Mouse (Mus musculus) heart, embryonic 15.5 days (tissue): ENCODE data around the gene Apol9b. TPM values are rescaled to one million over a fixed set of nuclear protein-coding genes. Genes with fewer than 3 reads are reported as not detected.

ENCODE experiments used
- ATAC-seq: fragments of 200-750 bp; cut with Nextera tagmentation; replicated peaks from 2 replicates; pipeline ENCODE4 v1.8.0; 2017; ENCODE audit warnings: low read depth, moderate TSS enrichment; ENCODE audit not compliant: insufficient number of reproducible peaks, insufficient read depth, low FRiP score
- H3K27ac ChIP-seq: fragments of 300-500 bp; sonication (generic); 2 replicates; pipeline ENCODE4 v1.5.1; 2015; ENCODE audit warnings: mild to moderate bottlenecking, inconsistent platforms
- H3K27me3 ChIP-seq: fragments of 300-500 bp; sonication (generic); 2 replicates; pipeline ENCODE4 v1.6.1; 2015; ENCODE audit warnings: inconsistent platforms
- H3K36me3 ChIP-seq: fragments of 300-500 bp; sonication (generic); 2 replicates; pipeline ENCODE4 v1.6.1; 2015; ENCODE audit warnings: mild to moderate bottlenecking, inconsistent platforms
- H3K4me1 ChIP-seq: fragments of 300-500 bp; sonication (generic); replicated peaks from 2 replicates; pipeline ENCODE4 v1.6.1; 2015; ENCODE audit warnings: inconsistent platforms
- H3K4me2 ChIP-seq: fragments of 300-500 bp; sonication (generic); 2 replicates; pipeline ENCODE4 v1.6.1; 2015; ENCODE audit warnings: inconsistent platforms, mild to moderate bottlenecking, moderate library complexity
- H3K4me3 ChIP-seq: fragments of 300-500 bp; sonication (generic); 2 replicates; pipeline ENCODE4 v1.5.1; 2015; ENCODE audit warnings: mild to moderate bottlenecking, inconsistent platforms
- H3K9ac ChIP-seq: fragments of 300-500 bp; sonication (generic); 2 replicates; pipeline ENCODE4 v1.6.1; 2015; ENCODE audit warnings: mild to moderate bottlenecking, inconsistent platforms
- H3K9me3 ChIP-seq: fragments of 300-500 bp; sonication (generic); replicated peaks from 2 replicates; pipeline ENCODE4 v1.6.1; 2016; ENCODE audit warnings: inconsistent platforms
- WGBS: fragments of 180-500 bp; shearing (Covaris S2); methylation state at CpG from one replicate; pipeline ENCODE4 v1.1.7; 2015; ENCODE audit warnings: mixed read lengths; 5-methylcytosine and 5-hydroxymethylcytosine counted together
- polyA plus RNA-seq: library from polyadenylated mRNA; unstranded; fragments of >200 nt; fragmentation: Nextera tagmentation; extraction: Ambion mirVana; gene quantifications from 2 replicates; pipeline ENCODE4 v1.2.1, GENCODE M21; 2015

Gene Apol9b
- polyA plus RNA-seq, 1 experiment from 2014 or later = 0.26 TPM

GRCm38 (mm10) chr15:77763702-77764101 lies 34.9 kb downstream of the Apol9b start:
- no peak for ATAC-seq
- H3K27me3 ChIP-seq = no peaks in the 10 kb centered on the region
- H3K9me3 ChIP-seq = no peaks in the 10 kb centered on the region
- 0 out of 2 replicates have a peak, but pooled peaks cover 6% of the 10 kb centered on the region for H3K4me1 ChIP-seq
- H3K4me3 ChIP-seq = no peak overlapping the region
- H3K36me3 ChIP-seq = peaks cover 96% of the 10 kb centered on the region
- H3K9ac ChIP-seq = no peak overlapping the region
- WGBS = 79% methylated on average over 11 of the region's 11 CpGs
- peak overlapping the region; percentile 30 for H3K27ac ChIP-seq
- no peak overlapping the region for H3K4me2 ChIP-seq

- Histone ChIP-seq H3K27ac (peak overlapping the region; percentile 30), H3K9ac (no peak overlapping the region), H3K4me2 (no peak overlapping the region), H3K4me1 (0 out of 2 replicates have a peak, but pooled peaks cover 6% of the 10 kb centered on the region), H3K36me3 (peaks cover 99% of the 10 kb centered on the region), H3K27me3 (no peaks in the 10 kb centered on the region), H3K4me3 (no peak overlapping the region), H3K9me3 (no peaks in the 10 kb centered on the region)
- no peak for ATAC-seq
- 72% methylated on average over 13 of the region's 13 CpGs for WGBS
Measured at GRCm38 (mm10) chr15:77764391-77765006, 35.7 kb downstream of the Apol9b start.

- no peak overlapping the region for H3K27ac ChIP-seq
- no peak overlapping the region for H3K9ac ChIP-seq
- peaks cover 99% of the 10 kb centered on the region for H3K36me3 ChIP-seq
- H3K4me2 ChIP-seq = no peak overlapping the region
- no peak overlapping the region for H3K4me3 ChIP-seq
- 0 out of 2 replicates have a peak, but pooled peaks cover 6% of the 10 kb centered on the region for H3K4me1 ChIP-seq
- H3K9me3 ChIP-seq = no peaks in the 10 kb centered on the region
- ATAC-seq = no peak
- 91% methylated on average over 16 of the region's 16 CpGs for WGBS
- no peaks in the 10 kb centered on the region for H3K27me3 ChIP-seq
Measured at GRCm38 (mm10) chr15:77765484-77766093, 36.8 kb downstream of the Apol9b start.

GRCm38 (mm10) chr15:77766981-77767380 lies 38.1 kb downstream of the Apol9b start:
- 0 out of 2 replicates have a peak, but pooled peaks cover 6% of the 10 kb centered on the region for H3K4me1 ChIP-seq
- no peaks in the 10 kb centered on the region for H3K9me3 ChIP-seq
- H3K4me2 ChIP-seq = no peak overlapping the region
- H3K4me3 ChIP-seq = no peak overlapping the region
- no peak overlapping the region for H3K27ac ChIP-seq
- ATAC-seq = no peak
- peaks cover 99% of the 10 kb centered on the region for H3K36me3 ChIP-seq
- no peaks in the 10 kb centered on the region for H3K27me3 ChIP-seq
- no peak overlapping the region for H3K9ac ChIP-seq
- WGBS = 91% methylated on average over 11 of the region's 11 CpGs

GRCm38 (mm10) chr15:77770341-77770740 lies 41.5 kb downstream of the Apol9b start:
- Histone ChIP-seq H3K9me3 (no peaks in the 10 kb centered on the region), H3K4me3 (no peak overlapping the region), H3K27ac (no peak overlapping the region), H3K9ac (no peak overlapping the region), H3K36me3 (peaks cover 97% of the 10 kb centered on the region), H3K4me1 (0 out of 2 replicates have a peak, but pooled peaks cover 7% of the 10 kb centered on the region), H3K27me3 (no peaks in the 10 kb centered on the region), H3K4me2 (no peak overlapping the region)
- no peak for ATAC-seq
- 95% methylated on average over 5 of the region's 5 CpGs for WGBS

GRCm38 (mm10) chr15:77770942-77771341 lies 42.1 kb downstream of the Apol9b start:
- Histone ChIP-seq H3K4me3 (no peak overlapping the region), H3K36me3 (peaks cover 97% of the 10 kb centered on the region), H3K27ac (no peak overlapping the region), H3K27me3 (no peaks in the 10 kb centered on the region), H3K4me2 (no peak overlapping the region), H3K9me3 (no peaks in the 10 kb centered on the region), H3K9ac (no peak overlapping the region), H3K4me1 (0 out of 2 replicates have a peak, but pooled peaks cover 3% of the 10 kb centered on the region)
- WGBS = 90% methylated on average over 9 of the region's 9 CpGs
- no peak for ATAC-seq

- no peak for ATAC-seq
- H3K36me3 ChIP-seq = peaks cover 96% of the 10 kb centered on the region
- WGBS = 79% methylated on average over 19 of the region's 19 CpGs
- H3K4me1 ChIP-seq = 0 out of 2 replicates have a peak, but pooled peaks cover 4% of the 10 kb centered on the region
- H3K9ac ChIP-seq = no peak overlapping the region
- H3K9me3 ChIP-seq = no peaks in the 10 kb centered on the region
- H3K27me3 ChIP-seq = no peaks in the 10 kb centered on the region
- H3K4me3 ChIP-seq = no peak overlapping the region
- no peak overlapping the region for H3K27ac ChIP-seq
- H3K4me2 ChIP-seq = no peak overlapping the region
Measured at GRCm38 (mm10) chr15:77773099-77773915, 44.5 kb downstream of the Apol9b start.

- H3K4me1 ChIP-seq = 0 out of 2 replicates have a peak, but pooled peaks cover 4% of the 10 kb centered on the region
- H3K9me3 ChIP-seq = no peaks in the 10 kb centered on the region
- ATAC-seq = no peak
- H3K4me3 ChIP-seq = no peak overlapping the region
- no peak overlapping the region for H3K27ac ChIP-seq
- no peaks in the 10 kb centered on the region for H3K27me3 ChIP-seq
- H3K36me3 ChIP-seq = peaks cover 96% of the 10 kb centered on the region
- no peak overlapping the region for H3K4me2 ChIP-seq
- no peak overlapping the region for H3K9ac ChIP-seq
- WGBS = 96% methylated on average over 10 of the region's 10 CpGs
Measured at GRCm38 (mm10) chr15:77774303-77774702, 45.5 kb downstream of the Apol9b start.

DNA sequence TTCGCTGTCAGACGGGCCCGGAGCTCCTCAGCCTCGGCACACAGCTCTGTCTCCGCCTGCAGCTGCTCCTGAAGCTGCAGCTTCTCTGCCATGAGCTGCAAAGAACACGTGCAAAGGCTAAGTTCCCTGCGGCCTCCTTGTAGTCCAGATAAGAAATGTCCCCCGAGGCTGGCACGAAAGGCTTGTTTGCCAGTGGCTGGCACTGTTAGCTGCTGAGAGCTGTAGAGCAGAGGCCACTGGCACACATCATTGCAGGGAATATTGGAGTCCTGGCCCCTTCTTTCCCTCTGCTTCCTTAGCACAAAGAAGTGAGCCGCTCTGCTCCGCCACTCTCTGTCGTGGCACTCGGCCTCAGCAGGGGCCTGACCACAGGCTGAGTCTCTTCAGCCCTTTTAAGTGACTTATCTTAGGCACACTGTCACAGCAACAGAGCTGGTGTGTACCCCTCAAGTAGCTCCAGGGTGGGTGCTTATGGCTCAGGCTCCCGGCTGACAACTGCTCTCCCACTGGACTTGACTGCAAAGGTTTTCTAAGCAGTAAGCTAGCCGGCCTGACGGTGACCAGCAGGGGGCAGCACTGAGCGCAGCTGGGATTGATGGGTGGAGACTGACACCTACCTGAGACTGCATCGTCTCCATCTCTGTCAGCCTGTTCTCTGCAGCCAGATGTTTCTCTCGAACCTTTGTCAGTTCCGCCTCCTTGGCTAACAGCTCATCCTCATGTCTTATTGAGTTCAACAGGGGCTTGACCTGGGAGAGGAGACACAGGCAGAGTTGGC lies 46.5 kb downstream of the Apol9b start:
- Histone ChIP-seq H3K36me3 (peaks cover 96% of the 10 kb centered on the region), H3K4me3 (no peak overlapping the region), H3K27me3 (no peaks in the 10 kb centered on the region), H3K27ac (no peak overlapping the region), H3K4me2 (no peak overlapping the region), H3K9ac (no peak overlapping the region), H3K9me3 (no peaks in the 10 kb centered on the region), H3K4me1 (0 out of 2 replicates have a peak, but pooled peaks cover 4% of the 10 kb centered on the region)
- 66% methylated on average over 20 of the region's 20 CpGs for WGBS
- ATAC-seq = no peak

- Histone ChIP-seq H3K27me3 (no peaks in the 10 kb centered on the region), H3K27ac (no peak overlapping the region), H3K4me3 (no peak overlapping the region), H3K36me3 (peaks cover 100% of the 10 kb centered on the region), H3K4me2 (no peak overlapping the region), H3K4me1 (no peaks in the 10 kb centered on the region), H3K9ac (no peak overlapping the region), H3K9me3 (no peaks in the 10 kb centered on the region)
- 78% methylated on average over 11 of the region's 11 CpGs for WGBS
- ATAC-seq = no peak
Measured at GRCm38 (mm10) chr15:77782449-77783014, 53.7 kb downstream of the Apol9b start.
